Mouse (Mus musculus): Measurements from ENCODE around the gene Gm43552.

The Gm43552 gene

DNA sequence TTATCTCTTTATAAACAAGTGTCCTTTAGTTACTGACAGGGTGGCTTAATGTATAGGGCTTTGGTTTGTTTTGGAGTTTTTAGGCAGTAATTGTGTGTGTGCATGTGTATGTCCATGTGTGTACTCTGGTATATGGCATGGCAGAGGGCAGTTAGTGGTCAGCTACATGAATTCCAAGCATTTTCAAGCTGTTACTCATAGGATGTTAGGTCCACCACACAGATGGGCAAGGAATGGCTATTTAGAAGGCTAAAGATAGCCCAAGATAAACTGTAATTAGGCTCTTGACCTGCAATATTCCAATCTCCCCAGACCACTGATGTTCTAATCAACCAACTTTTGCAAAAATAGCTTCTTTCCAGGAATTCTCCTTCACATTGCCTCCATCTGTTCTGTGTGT lies 54.6 kb downstream of the Gm43552 start:
- TF ChIP-seq POU5F1 (IDR thresholded peaks at IDR 0.05; ENCODE audit: borderline replicate concordance, low read length) (no peak), CTCF (conservative IDR thresholded peaks at IDR 0.05; ENCODE audit: low read length) (no peak), NANOG (IDR thresholded peaks at IDR 0.05; ENCODE audit: borderline replicate concordance, low read length) (no peak)
- Histone ChIP-seq H3K4me1 (replicated peaks; ENCODE audit: low read depth, low read length) (peaks cover 33% of the 10 kb centered on the region), H3K9me3 (ENCODE audit: low read length) (no peaks in the 10 kb centered on the region), H3K4me3 (replicated peaks; ENCODE audit: low read length) (no peak overlapping the region), H3K36me3 (ENCODE audit: insufficient read depth, low read length) (no peaks in the 10 kb centered on the region), H3K27me3 (ENCODE audit: insufficient read depth, low read length) (peaks cover 64% of the 10 kb centered on the region)

GRCm38 (mm10) chr5:65435806-65436561 lies 56.6 kb downstream of the Gm43552 start, which contains the start of gene Ugdh:
Gene Ugdh (minus strand): TSS chr5:65435949.
- peak within 1 kb of the TSS; percentile 90 for H3K4me3 ChIP-seq (replicated peaks; ENCODE audit: low read length)
- no peaks in the 10 kb centered on the region for H3K9me3 ChIP-seq (ENCODE audit: low read length)
- H3K27me3 ChIP-seq (ENCODE audit: insufficient read depth, low read length), result peaks cover 59% of the 10 kb centered on the region
- H3K4me1 ChIP-seq (replicated peaks; ENCODE audit: low read depth, low read length), result peaks cover 24% of the 10 kb centered on the region
- TF ChIP-seq NANOG (IDR thresholded peaks at IDR 0.05; ENCODE audit: borderline replicate concordance, low read length), result no peak
- TF ChIP-seq CTCF (conservative IDR thresholded peaks at IDR 0.05; ENCODE audit: low read length), result no peak
- no peak for TF ChIP-seq POU5F1 (IDR thresholded peaks at IDR 0.05; ENCODE audit: borderline replicate concordance, low read length)
- H3K36me3 ChIP-seq (ENCODE audit: insufficient read depth, low read length), result no peaks in the 10 kb centered on the region

DNA sequence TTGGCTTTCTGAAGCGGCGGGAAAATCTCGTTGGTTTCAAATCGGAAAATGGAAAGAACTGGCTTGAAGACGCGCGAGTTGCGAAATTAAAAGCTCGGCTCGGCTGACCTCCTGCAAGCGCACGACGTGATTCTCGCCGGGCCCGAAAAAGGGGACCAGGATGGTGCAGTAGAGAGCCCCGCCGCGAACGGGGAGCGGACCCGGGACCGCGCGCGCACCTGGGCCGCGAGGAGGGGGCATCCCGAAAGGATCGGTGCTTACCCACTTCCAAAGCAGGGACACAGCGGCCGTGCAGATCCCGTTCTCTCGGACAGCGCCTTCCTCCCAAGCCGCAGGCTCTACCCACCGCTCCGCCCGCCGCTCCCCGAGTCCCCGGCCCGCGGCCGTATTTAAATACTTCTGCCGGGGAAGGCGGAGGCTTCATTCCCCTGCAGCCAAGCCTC lies 57.2 kb downstream of the Gm43552 start:
- Histone ChIP-seq H3K4me1 (replicated peaks; ENCODE audit: low read depth, low read length) (peaks cover 22% of the 10 kb centered on the region), H3K9me3 (ENCODE audit: low read length) (no peaks in the 10 kb centered on the region), H3K36me3 (ENCODE audit: insufficient read depth, low read length) (no peaks in the 10 kb centered on the region), H3K27me3 (ENCODE audit: insufficient read depth, low read length) (peaks cover 53% of the 10 kb centered on the region), H3K4me3 (replicated peaks; ENCODE audit: low read length) (peak overlapping the region; percentile 90)
- TF ChIP-seq POU5F1 (IDR thresholded peaks at IDR 0.05; ENCODE audit: borderline replicate concordance, low read length) (no peak), NANOG (IDR thresholded peaks at IDR 0.05; ENCODE audit: borderline replicate concordance, low read length) (no peak), CTCF (conservative IDR thresholded peaks at IDR 0.05; ENCODE audit: low read length) (no peak)

DNA sequence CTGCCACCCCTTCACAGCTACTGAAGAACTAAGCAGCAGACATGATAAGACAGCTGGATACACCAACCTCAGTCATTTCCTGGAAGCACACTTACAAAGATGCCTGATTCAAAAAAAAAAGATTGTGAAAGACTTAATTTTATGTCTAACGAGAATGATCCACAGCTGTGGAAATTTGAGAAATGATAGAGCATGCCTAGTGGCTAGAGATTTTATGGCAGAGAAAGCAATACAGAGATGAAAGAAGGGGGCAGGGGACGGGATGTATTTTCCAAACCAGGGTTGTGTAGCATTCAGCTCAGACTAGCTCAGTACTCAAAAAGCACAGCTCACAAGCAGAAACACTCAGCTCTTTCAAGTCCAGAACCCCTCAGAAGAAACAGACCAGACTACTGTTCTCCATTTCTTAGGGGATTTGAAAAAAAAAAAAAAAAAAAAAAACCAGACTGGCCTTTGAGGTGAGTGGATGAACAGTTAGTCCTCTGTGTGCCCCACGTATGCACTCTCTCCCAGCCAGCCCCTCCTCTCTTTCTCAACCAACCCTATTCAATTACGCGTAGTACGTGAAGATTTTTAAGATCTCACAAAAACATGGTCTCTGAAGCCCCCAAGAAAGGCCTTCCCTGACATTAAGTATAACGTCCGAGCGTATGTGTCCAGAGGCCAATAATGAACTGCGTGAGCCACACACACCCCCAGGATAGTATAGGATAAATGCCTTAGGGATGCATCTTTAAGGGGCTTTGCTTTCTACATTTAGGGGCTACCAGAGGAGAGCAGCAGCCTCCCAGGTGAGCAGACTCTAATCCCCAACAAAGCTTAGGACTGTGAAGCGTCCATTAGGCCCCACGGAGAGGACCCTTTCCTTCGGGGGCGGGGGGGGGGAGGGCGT lies 57.9 kb downstream of the Gm43552 start:
- Histone ChIP-seq H3K4me3 (replicated peaks; ENCODE audit: low read length) (peak overlapping the region; percentile 90), H3K9me3 (ENCODE audit: low read length) (no peaks in the 10 kb centered on the region)

GRCm38 (mm10) chr5:65429441-65429840 lies 63.2 kb downstream of the Gm43552 start:
- Histone ChIP-seq H3K4me1 (replicated peaks; ENCODE audit: low read depth, low read length) (peaks cover 17% of the 10 kb centered on the region), H3K9me3 (ENCODE audit: low read length) (no peaks in the 10 kb centered on the region), H3K4me3 (replicated peaks; ENCODE audit: low read length) (no peak overlapping the region), H3K36me3 (ENCODE audit: insufficient read depth, low read length) (no peaks in the 10 kb centered on the region), H3K27me3 (ENCODE audit: insufficient read depth, low read length) (peaks cover 14% of the 10 kb centered on the region)
- no peak for TF ChIP-seq NANOG (IDR thresholded peaks at IDR 0.05; ENCODE audit: borderline replicate concordance, low read length)
- TF ChIP-seq POU5F1 (IDR thresholded peaks at IDR 0.05; ENCODE audit: borderline replicate concordance, low read length), result no peak
- no peak for TF ChIP-seq CTCF (conservative IDR thresholded peaks at IDR 0.05; ENCODE audit: low read length)

More for the DNA sequence above, 57.9 kb downstream of the Gm43552 start:
- Histone ChIP-seq H3K4me1 (replicated peaks; ENCODE audit: low read depth, low read length) (peaks cover 22% of the 10 kb centered on the region), H3K27me3 (ENCODE audit: insufficient read depth, low read length) (peaks cover 46% of the 10 kb centered on the region), H3K36me3 (ENCODE audit: insufficient read depth, low read length) (no peaks in the 10 kb centered on the region)
- TF ChIP-seq POU5F1 (IDR thresholded peaks at IDR 0.05; ENCODE audit: borderline replicate concordance, low read length) (no peak), NANOG (IDR thresholded peaks at IDR 0.05; ENCODE audit: borderline replicate concordance, low read length) (no peak), CTCF (conservative IDR thresholded peaks at IDR 0.05; ENCODE audit: low read length) (no peak)

DNA sequence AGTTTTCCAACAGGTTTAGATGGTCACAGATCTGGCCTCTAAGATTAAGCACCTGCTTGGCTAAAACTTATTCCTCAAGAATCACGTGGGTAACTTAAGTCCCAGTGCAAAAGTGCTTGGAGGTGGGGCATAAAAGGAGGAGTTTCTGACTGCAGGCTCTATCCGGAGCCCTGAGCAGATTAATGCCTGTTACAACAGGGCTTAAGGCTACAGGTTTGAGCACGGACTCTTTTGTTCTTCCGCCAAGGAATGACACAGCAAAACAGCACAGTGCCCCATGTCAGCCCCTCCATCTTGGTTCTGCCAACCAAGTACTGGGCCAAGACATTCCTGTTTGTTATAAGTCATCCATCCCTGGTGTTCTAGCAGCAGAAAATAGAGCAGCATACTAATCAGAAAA lies 64.3 kb downstream of the Gm43552 start:
- H3K9me3 ChIP-seq (ENCODE audit: low read length), result no peaks in the 10 kb centered on the region
- 0 out of 2 replicates have a peak, but pooled peaks cover 3% of the 10 kb centered on the region for H3K36me3 ChIP-seq (ENCODE audit: insufficient read depth, low read length)
- H3K4me3 ChIP-seq (replicated peaks; ENCODE audit: low read length), result no peak overlapping the region; the same call in 1 of the 2 replicates
- peaks cover 15% of the 10 kb centered on the region for H3K4me1 ChIP-seq (replicated peaks; ENCODE audit: low read depth, low read length)
- peaks cover 6% of the 10 kb centered on the region; the same call in 1 of the 2 replicates for H3K27me3 ChIP-seq (ENCODE audit: insufficient read depth, low read length)
- no peak for TF ChIP-seq NANOG (IDR thresholded peaks at IDR 0.05; ENCODE audit: borderline replicate concordance, low read length)
- TF ChIP-seq POU5F1 (IDR thresholded peaks at IDR 0.05; ENCODE audit: borderline replicate concordance, low read length), result no peak
- TF ChIP-seq CTCF (conservative IDR thresholded peaks at IDR 0.05; ENCODE audit: low read length), result no peak

DNA sequence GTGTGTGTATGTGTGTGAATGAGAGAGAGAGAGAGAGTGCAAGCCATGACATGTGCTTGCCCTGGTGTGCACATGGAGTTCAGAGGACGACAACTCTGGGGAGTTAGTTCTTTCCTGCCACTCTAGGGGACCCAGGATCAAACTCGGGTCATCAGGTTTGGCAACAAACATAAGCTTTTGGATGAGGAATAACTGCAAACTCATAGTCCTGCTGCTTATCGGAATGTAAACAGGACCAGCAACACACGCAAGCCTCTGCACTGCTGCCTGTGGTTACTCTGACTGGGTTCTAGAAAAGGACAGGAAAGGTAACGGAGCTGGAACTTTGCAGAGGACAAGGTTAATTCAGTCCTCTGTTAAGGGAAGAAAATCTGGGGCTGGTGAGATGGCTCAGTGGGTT lies 67.4 kb downstream of the Gm43552 start:
- Histone ChIP-seq H3K27me3 (ENCODE audit: insufficient read depth, low read length) (no peaks in the 10 kb centered on the region), H3K4me3 (replicated peaks; ENCODE audit: low read length) (no peak overlapping the region), H3K36me3 (ENCODE audit: insufficient read depth, low read length) (peaks cover 10% of the 10 kb centered on the region), H3K4me1 (replicated peaks; ENCODE audit: low read depth, low read length) (peaks cover 15% of the 10 kb centered on the region), H3K9me3 (ENCODE audit: low read length) (no peaks in the 10 kb centered on the region)
- TF ChIP-seq CTCF (conservative IDR thresholded peaks at IDR 0.05; ENCODE audit: low read length) (no peak), POU5F1 (IDR thresholded peaks at IDR 0.05; ENCODE audit: borderline replicate concordance, low read length) (no peak), NANOG (IDR thresholded peaks at IDR 0.05; ENCODE audit: borderline replicate concordance, low read length) (no peak)

- Histone ChIP-seq H3K4me1 (replicated peaks; ENCODE audit: low read depth, low read length) (peaks cover 12% of the 10 kb centered on the region), H3K27me3 (ENCODE audit: insufficient read depth, low read length) (no peaks in the 10 kb centered on the region), H3K36me3 (ENCODE audit: insufficient read depth, low read length) (peaks cover 10% of the 10 kb centered on the region), H3K4me3 (replicated peaks; ENCODE audit: low read length) (no peak overlapping the region), H3K9me3 (ENCODE audit: low read length) (no peaks in the 10 kb centered on the region)
- no peak for TF ChIP-seq CTCF (conservative IDR thresholded peaks at IDR 0.05; ENCODE audit: low read length)
- no peak for TF ChIP-seq POU5F1 (IDR thresholded peaks at IDR 0.05; ENCODE audit: borderline replicate concordance, low read length)
- no peak for TF ChIP-seq NANOG (IDR thresholded peaks at IDR 0.05; ENCODE audit: borderline replicate concordance, low read length)
Measured at GRCm38 (mm10) chr5:65424215-65424614, 68.4 kb downstream of the Gm43552 start.
